Mouse (Mus musculus) ovary, postnatal 36 days (tissue): ENCODE measurements around the gene Prim1.
A peak's percentile ranks its signal among the peaks of the same experiment; 100 is the strongest.
"Not testable (repeated sequence)": the region's sequence is repeated elsewhere in the genome, so short reads cannot be mapped to it uniquely, and the experiment has no call there.

Source experiments
- DNase-seq: peaks from one replicate; pipeline ENCODE4 v3.0.0; 2022; ENCODE audit warnings: low spot score, mixed read lengths

Prim1 gene

DNA sequence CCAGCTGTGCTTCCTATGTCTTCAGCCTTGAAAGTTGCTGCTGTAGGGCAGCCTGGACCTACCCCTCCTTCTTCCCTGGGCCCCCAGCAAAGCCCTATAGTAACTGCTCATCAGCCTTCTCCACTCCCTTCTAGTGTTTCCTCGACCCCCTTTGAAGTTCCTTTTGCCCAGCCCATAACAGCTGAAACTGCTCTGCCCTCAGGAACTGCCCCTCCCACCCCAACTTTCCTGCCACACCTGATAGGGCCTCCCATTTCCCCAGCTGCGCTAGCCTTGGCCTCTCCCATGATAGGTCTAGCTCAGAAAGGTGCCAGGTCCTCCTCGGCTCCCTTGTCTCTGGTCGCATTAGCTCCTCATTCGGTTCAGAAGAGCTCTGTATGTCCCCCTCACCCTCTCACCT, 24.2 kb downstream of the Prim1 start:
- DNase-seq = no peak

DNA sequence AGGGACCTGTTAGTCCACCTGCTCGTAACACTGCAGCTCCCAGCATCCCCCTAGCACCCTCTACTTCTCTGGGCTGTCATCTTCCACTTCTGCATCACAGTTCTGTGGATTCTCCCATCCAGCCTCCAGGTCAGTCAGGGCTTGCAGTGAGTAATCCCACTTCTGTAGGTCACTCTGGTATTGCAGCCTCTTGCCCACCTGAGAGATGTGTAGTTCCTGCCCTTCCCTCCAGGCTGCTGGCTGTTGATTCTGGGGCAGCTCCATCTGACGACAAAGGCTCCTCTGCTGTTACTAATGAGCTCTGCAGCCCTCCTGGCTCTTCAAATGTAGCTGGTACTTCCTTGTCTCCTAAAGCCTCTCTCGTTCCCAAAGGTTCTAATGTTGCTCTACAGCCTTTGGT, 24.9 kb downstream of the Prim1 start:
- no peak for DNase-seq

DNA sequence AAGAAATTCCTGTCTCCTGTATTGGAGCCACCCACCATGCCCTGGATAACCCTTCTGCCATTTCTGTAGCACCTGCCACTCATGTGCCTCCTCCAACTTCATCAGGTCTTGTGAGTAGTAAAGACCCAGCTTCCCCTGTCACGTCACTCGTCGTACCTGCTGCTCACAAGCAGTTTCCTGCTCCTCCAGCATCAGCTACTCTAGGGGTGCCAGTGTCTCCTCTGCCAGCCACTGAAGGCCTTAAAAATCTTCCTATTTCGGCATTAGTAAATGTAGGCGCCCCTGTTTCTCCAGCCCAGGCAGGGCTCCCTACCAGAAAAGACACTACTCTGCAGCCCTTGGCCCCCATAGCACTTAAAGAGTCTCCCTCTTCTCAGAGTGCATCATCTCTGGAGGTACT, 25.3 kb downstream of the Prim1 start:
- DNase-seq = no peak

DNA sequence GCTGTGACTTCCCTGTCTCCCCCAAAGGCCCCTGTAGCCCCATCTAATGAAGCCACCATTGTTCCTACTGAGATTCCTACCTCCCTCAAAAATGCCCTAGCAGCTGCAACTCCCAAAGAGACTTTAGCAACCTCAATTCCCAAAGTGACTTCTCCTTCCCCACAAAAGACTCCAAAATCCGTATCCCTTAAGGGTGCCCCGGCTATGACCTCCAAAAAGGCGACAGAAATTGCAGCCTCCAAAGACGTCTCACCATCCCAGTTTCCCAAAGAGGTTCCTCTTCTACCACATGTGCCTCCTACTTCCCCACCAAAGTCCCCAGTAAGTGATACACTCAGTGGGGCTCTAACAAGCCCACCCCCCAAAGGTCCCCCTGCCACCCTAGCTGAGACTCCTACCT, 26.7 kb downstream of the Prim1 start:
- DNase-seq = no peak

DNA sequence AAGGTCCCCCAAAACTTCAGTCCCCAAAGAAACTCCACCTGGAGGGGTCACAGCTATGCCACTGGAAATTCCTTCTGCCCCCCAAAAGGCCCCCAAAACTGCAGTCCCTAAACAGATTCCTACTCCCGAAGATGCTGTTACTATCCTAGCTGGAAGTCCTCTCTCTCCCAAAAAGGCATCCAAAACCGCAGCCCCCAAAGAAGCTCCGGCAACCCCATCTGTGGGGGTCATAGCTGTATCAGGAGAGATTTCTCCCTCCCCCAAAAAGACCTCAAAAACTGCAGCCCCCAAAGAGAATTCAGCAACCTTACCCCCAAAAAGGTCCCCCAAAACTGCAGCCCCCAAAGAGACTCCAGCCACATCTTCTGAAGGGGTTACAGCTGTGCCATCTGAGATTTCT, 27.5 kb downstream of the Prim1 start:
- DNase-seq = no peak

DNA sequence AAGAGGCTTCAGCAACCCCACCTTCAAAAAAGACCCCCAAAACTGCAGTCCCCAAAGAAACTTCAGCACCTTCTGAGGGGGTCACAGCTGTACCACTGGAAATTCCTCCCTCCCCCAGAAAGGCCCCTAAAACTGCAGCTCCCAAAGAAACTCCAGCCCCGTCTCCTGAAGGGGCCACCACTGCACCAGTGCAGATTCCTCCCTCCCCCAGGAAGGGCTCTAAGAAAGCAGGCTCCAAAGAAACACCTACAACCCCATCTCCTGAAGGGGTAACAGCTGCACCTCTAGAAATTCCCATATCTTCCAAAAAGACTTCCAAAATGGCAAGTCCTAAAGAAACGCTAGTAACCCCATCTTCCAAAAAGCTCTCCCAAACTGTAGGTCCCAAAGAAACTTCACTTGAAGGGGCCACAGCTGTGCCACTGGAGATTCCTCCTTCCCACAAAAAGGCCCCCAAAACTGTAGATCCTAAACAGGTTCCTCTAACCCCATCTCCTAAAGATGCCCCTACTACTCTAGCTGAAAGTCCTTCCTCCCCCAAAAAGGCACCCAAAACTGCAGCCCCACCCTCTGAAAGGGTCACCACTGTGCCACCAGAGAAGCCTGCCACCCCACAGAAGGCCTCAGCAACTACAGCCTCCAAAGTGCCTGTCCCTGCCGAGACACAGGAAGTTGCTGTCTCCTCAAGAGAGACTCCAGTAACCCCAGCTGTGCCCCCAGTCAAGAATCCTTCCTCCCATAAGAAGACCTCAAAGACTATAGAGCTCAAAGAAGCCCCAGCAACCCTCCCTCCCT, 28.3 kb downstream of the Prim1 start:
- no peak for DNase-seq

- no peak for DNase-seq
Observed at GRCm38 (mm10) chr10:128048157-128048556, 33.2 kb downstream of the Prim1 start.

- no peak for DNase-seq
Observed at GRCm38 (mm10) chr10:128049741-128050140, 34.8 kb downstream of the Prim1 start.

GRCm38 (mm10) chr10:128050355-128050754, 35.4 kb downstream of the Prim1 start:
- DNase-seq = no peak

DNA sequence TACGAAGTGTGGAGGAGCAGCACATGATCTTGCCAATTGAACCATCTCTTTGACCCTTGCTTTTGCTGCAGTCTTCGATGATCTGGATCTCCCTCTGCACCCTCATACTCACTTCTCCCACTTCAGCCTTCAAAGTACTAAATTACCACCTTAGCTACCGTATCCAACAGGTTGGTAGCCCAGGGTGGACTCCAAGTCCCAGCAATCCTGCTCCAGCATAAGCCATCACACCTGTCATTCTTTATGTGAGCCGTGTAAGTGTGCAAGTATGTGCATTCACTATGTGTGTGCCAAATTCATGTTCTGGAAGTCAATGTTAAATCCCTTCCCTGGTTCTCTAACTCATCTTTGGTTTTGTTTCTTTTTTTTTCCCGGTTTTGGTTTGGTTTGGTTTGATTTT, 36.6 kb downstream of the Prim1 start:
- DNase-seq = no peak

GRCm38 (mm10) chr10:128052136-128052535, 37.2 kb downstream of the Prim1 start:
- DNase-seq = not testable (repeated sequence)

- no peak for DNase-seq
Observed at GRCm38 (mm10) chr10:128053001-128053400, 38.0 kb downstream of the Prim1 start.

- DNase-seq = no peak
Observed at GRCm38 (mm10) chr10:128058184-128058583, 43.2 kb downstream of the Prim1 start.

- peak; percentile 99 for DNase-seq
Observed at GRCm38 (mm10) chr10:128058601-128059151, 43.7 kb downstream of the Prim1 start, which contains the start of gene Ptges3. Gene Ptges3 (plus strand): TSS chr10:128058954.

GRCm38 (mm10) chr10:128059207-128059981, 44.4 kb downstream of the Prim1 start:
- DNase-seq = peak; percentile 57

- DNase-seq = no peak
Observed at GRCm38 (mm10) chr10:128061109-128061508, 46.1 kb downstream of the Prim1 start.

DNA sequence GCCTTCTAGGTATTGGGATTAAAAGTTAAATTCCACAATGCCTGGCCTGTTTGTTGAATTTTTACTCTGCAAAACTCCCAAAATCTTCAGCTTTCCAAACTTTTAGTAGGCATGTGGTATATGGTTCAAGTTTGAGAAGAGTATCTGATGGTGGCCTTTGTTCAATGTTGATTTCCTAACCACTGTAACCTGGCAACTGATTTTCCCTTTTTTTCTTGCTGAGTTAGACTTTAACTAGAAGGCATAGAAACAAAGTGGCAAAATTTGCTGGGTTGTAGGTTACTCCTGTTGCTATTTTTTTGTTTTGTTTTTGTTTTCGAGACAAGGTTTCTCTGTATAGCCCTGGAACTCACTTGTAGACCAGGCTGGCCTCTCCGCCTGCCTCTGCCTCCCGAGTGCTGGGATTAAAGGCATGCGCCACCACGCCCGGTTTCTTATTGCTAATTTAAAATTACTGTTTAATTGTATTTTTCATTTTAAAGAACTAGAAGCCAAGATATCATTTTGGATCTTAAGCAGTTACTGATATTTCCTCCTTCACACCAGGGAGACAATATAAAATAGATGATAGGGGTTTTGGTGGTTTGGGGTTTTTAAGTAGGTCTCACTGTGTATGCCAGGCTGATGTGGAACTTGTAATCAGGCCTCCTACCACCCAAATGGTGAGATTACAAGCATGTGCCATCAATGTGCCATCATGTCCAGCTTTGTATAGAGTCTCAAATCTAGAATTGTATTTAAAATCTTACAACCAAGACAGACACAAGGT, 47.4 kb downstream of the Prim1 start:
- DNase-seq = no peak

GRCm38 (mm10) chr10:128066072-128066471, 51.1 kb downstream of the Prim1 start:
- DNase-seq = no peak

DNA sequence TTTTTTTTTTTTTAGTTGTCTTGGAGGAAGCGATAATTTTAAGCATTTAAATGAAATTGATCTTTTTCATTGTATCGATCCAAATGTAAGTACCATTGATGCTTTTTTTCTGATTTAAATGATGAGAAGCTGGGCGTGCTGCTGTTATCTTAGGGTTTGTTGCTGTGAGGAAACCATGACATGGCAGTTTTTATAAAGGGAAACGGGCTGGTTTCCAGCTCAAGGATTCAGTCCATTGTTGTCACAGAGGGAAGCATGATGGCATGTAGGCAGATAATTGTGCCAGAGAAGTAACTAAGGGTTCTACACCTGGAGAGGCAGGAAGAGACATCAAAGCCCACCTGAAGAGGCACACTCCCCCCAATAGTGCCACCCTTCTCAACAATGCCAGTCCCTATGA, 54.2 kb downstream of the Prim1 start:
- DNase-seq = no peak

GRCm38 (mm10) chr10:128070432-128070831, 55.5 kb downstream of the Prim1 start:
- DNase-seq = not testable (repeated sequence)

DNA sequence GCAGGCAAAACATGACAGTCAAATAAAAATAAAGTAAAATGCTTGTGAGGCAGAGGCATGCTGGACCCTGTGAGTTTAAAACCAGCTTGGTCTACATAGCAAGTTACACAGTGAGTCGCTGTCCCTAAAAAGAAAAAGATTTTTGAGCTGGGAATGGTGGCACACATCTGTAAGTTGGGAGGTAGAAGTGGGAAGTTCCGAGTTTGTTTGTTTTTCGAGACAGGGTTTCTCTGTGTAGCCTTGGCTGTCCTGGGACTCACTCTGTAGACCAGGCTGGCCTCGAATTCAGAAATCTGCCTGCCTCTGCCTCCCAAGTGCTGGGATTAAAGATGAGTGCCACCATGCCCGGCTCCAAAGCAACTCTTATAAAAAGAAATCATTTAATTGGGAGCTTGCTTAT, 63.3 kb downstream of the Prim1 start:
- not testable (repeated sequence) for DNase-seq
